Mouse (Mus musculus): ENCODE data around the gene Lmnb2.

GRCm38 (mm10) chr10:80911891-80912290, 6.2 kb downstream of the Lmnb2 start:
- TF ChIP-seq GATA1 (IDR thresholded peaks at IDR 0.05; ENCODE audit: borderline replicate concordance, low read length): no peak
- TF ChIP-seq FLI1 (IDR thresholded peaks at IDR 0.05; ENCODE audit: low read length): no peak

Data from megakaryocyte, embryonic 14.5 days (primary cell).